Mouse (Mus musculus) neural tube, embryonic 11.5 days (tissue): Measurements from ENCODE around the gene Nrap. TPM values are rescaled to one million over a fixed set of nuclear protein-coding genes. Genes with fewer than 3 reads are reported as not detected.

ENCODE experiments used
- ATAC-seq: fragments of 200-750 bp; cut with Nextera tagmentation; 2 replicates; pipeline ENCODE4 v1.8.0; 2017; ENCODE audit warnings: moderate number of reproducible peaks, mild to moderate bottlenecking, moderate TSS enrichment, moderate library complexity; ENCODE audit not compliant: insufficient read depth, low FRiP score, low TSS enrichment
- DNase-seq: peaks from one replicate; pipeline ENCODE4 v3.0.0-alpha.2; 2015; ENCODE audit warnings: low spot score
- H3K27ac ChIP-seq: fragments of 300-500 bp; sonication (generic); 2 replicates; pipeline ENCODE4 v1.5.1; 2014; ENCODE audit warnings: low read depth, mild to moderate bottlenecking, low read length
- H3K27me3 ChIP-seq: fragments of 300-500 bp; sonication (generic); 2 replicates; pipeline ENCODE4 v1.6.1; 2014; ENCODE audit warnings: mild to moderate bottlenecking, low read length, mixed read lengths; ENCODE audit not compliant: control insufficient read depth, insufficient read depth
- H3K36me3 ChIP-seq: fragments of 300-500 bp; sonication (generic); 2 replicates; pipeline ENCODE4 v1.6.1; 2014; ENCODE audit warnings: mild to moderate bottlenecking, low read length, moderate library complexity, mixed read lengths; ENCODE audit not compliant: control insufficient read depth, insufficient read depth
- H3K4me1 ChIP-seq: fragments of 300-500 bp; sonication (generic); 2 replicates; pipeline ENCODE4 v1.6.1; 2014; ENCODE audit warnings: low read length, mixed read lengths; ENCODE audit not compliant: control insufficient read depth, insufficient read depth
- H3K4me2 ChIP-seq: fragments of 300-500 bp; sonication (generic); 2 replicates; pipeline ENCODE4 v1.6.1; 2014; ENCODE audit warnings: low read depth, mild to moderate bottlenecking, moderate library complexity
- H3K4me3 ChIP-seq: fragments of 300-500 bp; sonication (generic); 2 replicates; pipeline ENCODE4 v1.5.1; 2014; ENCODE audit warnings: low read depth, low read length
- H3K9ac ChIP-seq: fragments of 300-500 bp; sonication (generic); 2 replicates; pipeline ENCODE4 v1.6.1; 2014; ENCODE audit warnings: mild to moderate bottlenecking, low read length
- H3K9me3 ChIP-seq: fragments of 300-500 bp; sonication (generic); 2 replicates; pipeline ENCODE4 v1.6.1; 2016; ENCODE audit warnings: low read length; ENCODE audit not compliant: control insufficient read depth
- WGBS: fragments of 180-500 bp; shearing (Covaris S2); extraction: QIAGEN DNeasy Blood & Tissue Kit; methylation state at CpG from one replicate; pipeline ENCODE4 v1.1.7; 2014; 5-methylcytosine and 5-hydroxymethylcytosine counted together
- polyA plus RNA-seq: library from polyadenylated mRNA; unstranded; fragments of >200 nt; fragmentation: Nextera tagmentation; extraction: Ambion mirVana; gene quantifications from 2 replicates; pipeline ENCODE4 v1.2.1, GENCODE M21; 2014

The Nrap gene
- polyA plus RNA-seq, 1 experiment from 2014 or later = 0.16 TPM

DNA sequence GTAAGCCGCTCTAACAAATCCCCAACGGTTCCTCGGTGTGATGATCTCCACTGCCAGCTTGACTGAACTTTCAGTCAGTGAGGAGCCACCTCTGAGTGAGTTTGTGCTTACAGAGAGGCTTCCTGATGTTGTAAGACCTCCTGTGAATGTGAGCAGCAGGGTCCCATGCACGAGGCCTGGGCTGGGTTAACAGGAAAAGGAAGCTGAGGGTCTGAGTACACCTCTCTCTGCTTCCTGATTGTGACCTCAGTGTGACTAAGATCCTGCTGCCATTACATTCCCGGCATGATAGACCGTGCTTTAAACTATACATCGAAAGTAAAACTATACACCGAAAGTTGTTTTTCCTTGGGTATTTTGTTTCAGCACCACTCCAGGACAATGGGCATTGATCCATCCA lies 117.8 kb downstream of the Nrap start:
- Histone ChIP-seq H3K4me2 (no peak overlapping the region), H3K27me3 (no peaks in the 10 kb centered on the region), H3K9me3 (no peaks in the 10 kb centered on the region), H3K36me3 (no peaks in the 10 kb centered on the region), H3K4me3 (no peak overlapping the region), H3K4me1 (no peaks in the 10 kb centered on the region), H3K27ac (no peak overlapping the region), H3K9ac (no peak overlapping the region)
- 90% methylated on average over 8 of the region's 8 CpGs for WGBS
- DNase-seq (no peak), ATAC-seq (no peak)

Other genes with a start within 250 kb of the Nrap start
- gene Habp2, start 102.9 kb downstream of the Nrap start, polyA plus RNA-seq = 0.14 TPM in 1 of 2 replicates, not detected in the other
- 18.3 and 18.5 TPM in 2 replicates for gene Casp7, start 7.1 kb upstream of the Nrap start, polyA plus RNA-seq
- 0.09 TPM in 1 of 2 replicates, not detected in the other for gene Plekhs1, start 71.6 kb upstream of the Nrap start, polyA plus RNA-seq
- gene Dclre1a, start 158.2 kb upstream of the Nrap start, polyA plus RNA-seq = 15.1 and 16.9 TPM in 2 replicates
- gene Nhlrc2, start 158.2 kb upstream of the Nrap start, polyA plus RNA-seq = 12.7 and 13.9 TPM in 2 replicates